Mouse (Mus musculus) liver, adult 2 months (tissue): ENCODE data around the gene Msrb3.

Experiments
- CTCF ChIP-seq: fragments of 200-500 bp; IDR thresholded peaks from 2 replicates; pipeline ENCODE4 v1.5.1; 2011; ENCODE audit warnings: low read depth, low read length, control low read depth
- POLR2A ChIP-seq: fragments of 200-500 bp; IDR thresholded peaks from 2 replicates; pipeline ENCODE4 v1.6.1; 2011; ENCODE audit warnings: low read length, control low read depth; ENCODE audit not compliant: insufficient read depth; ENCODE audit errors: extremely low read depth

DNA sequence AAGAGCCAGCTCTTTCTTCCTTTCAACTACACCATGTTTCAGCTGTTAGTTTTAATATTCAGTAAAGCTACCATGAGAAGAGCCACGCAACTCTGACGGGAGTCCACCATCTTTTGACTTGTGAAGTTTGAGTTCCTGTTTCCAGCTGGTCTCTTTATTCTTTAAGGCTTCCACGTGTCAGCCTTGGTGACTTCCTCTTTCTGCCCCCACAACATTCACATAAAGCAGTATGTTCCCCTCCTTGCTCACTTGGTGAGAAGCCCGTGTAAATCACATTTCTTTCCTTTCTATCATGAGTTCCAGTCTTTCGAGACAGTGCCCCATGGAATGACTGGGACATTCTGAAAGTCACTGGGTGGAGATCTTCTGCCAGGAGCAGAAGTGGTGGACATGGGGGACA lies 83.6 kb downstream of the Msrb3 start:
- no peak for TF ChIP-seq CTCF
- TF ChIP-seq POLR2A: no peak
